Mouse (Mus musculus): ENCODE data around the gene Cmtm4. TPM values are rescaled to one million over a fixed set of nuclear protein-coding genes. Genes with fewer than 3 reads are reported as not detected.

Cmtm4 gene
- polyA plus RNA-seq, 1 experiment: 4.8 TPM

GRCm38 (mm10) chr8:104341106-104341561 lies 54.5 kb downstream of the Cmtm4 start:
- H3K27me3 ChIP-seq (ENCODE audit: control insufficient read depth, insufficient read depth, low read length): no peaks in the 10 kb centered on the region
- peak overlapping the region; percentile 64 for H3K27ac ChIP-seq (ENCODE audit: insufficient read depth, low read length)
- no peaks in the 10 kb centered on the region for H3K4me1 ChIP-seq (ENCODE audit: control insufficient read depth, insufficient read depth, insufficient read length)
- WGBS: 7% methylated on average over 24 of the region's 24 CpGs
- TF ChIP-seq POLR2A (IDR thresholded peaks at IDR 0.05; ENCODE audit: low read depth, low read length): no peak
- no peak for TF ChIP-seq CTCF (IDR thresholded peaks at IDR 0.05; ENCODE audit: extremely low read depth, insufficient read depth, insufficient read length, insufficient replicate concordance)
- no peaks in the 10 kb centered on the region for H3K36me3 ChIP-seq (ENCODE audit: control insufficient read depth, insufficient read depth, low read length)
- DNase-seq (ENCODE audit: low read depth in 1 of 2, low spot score in 2 of 2): no peak
- peak overlapping the region; percentile 74 for H3K4me3 ChIP-seq (ENCODE audit: extremely low read depth, insufficient read depth, insufficient read length)

GRCm38 (mm10) chr8:104340233-104341105 lies 55.1 kb downstream of the Cmtm4 start:
- no peaks in the 10 kb centered on the region for H3K27me3 ChIP-seq (ENCODE audit: control insufficient read depth, insufficient read depth, low read length)
- no peaks in the 10 kb centered on the region for H3K36me3 ChIP-seq (ENCODE audit: control insufficient read depth, insufficient read depth, low read length)
- DNase-seq (ENCODE audit: low read depth in 1 of 2, low spot score in 2 of 2): peak; percentile 52 to 75
- H3K27ac ChIP-seq (ENCODE audit: insufficient read depth, low read length): peak overlapping the region; percentile 64
- peak overlapping the region; percentile 74 for H3K4me3 ChIP-seq (ENCODE audit: extremely low read depth, insufficient read depth, insufficient read length)
- 1% methylated on average over 50 of the region's 54 CpGs for WGBS
- TF ChIP-seq POLR2A (IDR thresholded peaks at IDR 0.05; ENCODE audit: low read depth, low read length) (no peak; the same call in 1 of the 2 replicates), CTCF (IDR thresholded peaks at IDR 0.05; ENCODE audit: extremely low read depth, insufficient read depth, insufficient read length, insufficient replicate concordance) (peak; percentile 34; the same call in 1 of the 2 replicates)
- H3K4me1 ChIP-seq (ENCODE audit: control insufficient read depth, insufficient read depth, insufficient read length): no peaks in the 10 kb centered on the region

GRCm38 (mm10) chr8:104339983-104340232 lies 55.7 kb downstream of the Cmtm4 start:
- WGBS: 4% methylated on average over 6 of the region's 6 CpGs
- Histone ChIP-seq H3K27me3 (ENCODE audit: control insufficient read depth, insufficient read depth, low read length) (no peaks in the 10 kb centered on the region), H3K4me1 (ENCODE audit: control insufficient read depth, insufficient read depth, insufficient read length) (no peaks in the 10 kb centered on the region), H3K36me3 (ENCODE audit: control insufficient read depth, insufficient read depth, low read length) (no peaks in the 10 kb centered on the region), H3K4me3 (ENCODE audit: extremely low read depth, insufficient read depth, insufficient read length) (peak overlapping the region; percentile 74; the same call in 1 of the 2 replicates), H3K27ac (ENCODE audit: insufficient read depth, low read length) (peak overlapping the region; percentile 54; the same call in 1 of the 2 replicates)
- DNase-seq (ENCODE audit: low read depth in 1 of 2, low spot score in 2 of 2): no peak
- no peak for TF ChIP-seq POLR2A (IDR thresholded peaks at IDR 0.05; ENCODE audit: low read depth, low read length)
- no peak for TF ChIP-seq CTCF (IDR thresholded peaks at IDR 0.05; ENCODE audit: extremely low read depth, insufficient read depth, insufficient read length, insufficient replicate concordance)

GRCm38 (mm10) chr8:104339229-104339982 lies 56.2 kb downstream of the Cmtm4 start, which contains the start of gene Cmtm3:
Gene Cmtm3, plus strand, starts transcription at chr8:104339410.
- Histone ChIP-seq H3K4me1 (ENCODE audit: control insufficient read depth, insufficient read depth, insufficient read length) (no peaks in the 10 kb centered on the region), H3K27ac (ENCODE audit: insufficient read depth, low read length) (peak within 1 kb of the TSS; percentile 58), H3K27me3 (ENCODE audit: control insufficient read depth, insufficient read depth, low read length) (no peaks in the 10 kb centered on the region), H3K36me3 (ENCODE audit: control insufficient read depth, insufficient read depth, low read length) (no peaks in the 10 kb centered on the region), H3K4me3 (ENCODE audit: extremely low read depth, insufficient read depth, insufficient read length) (peak within 1 kb of the TSS; percentile 74)
- WGBS: 39% methylated on average over 17 of the region's 18 CpGs
- no peak for DNase-seq (ENCODE audit: low read depth in 1 of 2, low spot score in 2 of 2)
- no peak for TF ChIP-seq POLR2A (IDR thresholded peaks at IDR 0.05; ENCODE audit: low read depth, low read length)
- TF ChIP-seq CTCF (IDR thresholded peaks at IDR 0.05; ENCODE audit: extremely low read depth, insufficient read depth, insufficient read length, insufficient replicate concordance): no peak

GRCm38 (mm10) chr8:104337890-104338289 lies 57.7 kb downstream of the Cmtm4 start:
- H3K36me3 ChIP-seq (ENCODE audit: control insufficient read depth, insufficient read depth, low read length): no peaks in the 10 kb centered on the region
- no peaks in the 10 kb centered on the region for H3K27me3 ChIP-seq (ENCODE audit: control insufficient read depth, insufficient read depth, low read length)
- H3K4me1 ChIP-seq (ENCODE audit: control insufficient read depth, insufficient read depth, insufficient read length): no peaks in the 10 kb centered on the region
- DNase-seq (ENCODE audit: low read depth in 1 of 2, low spot score in 2 of 2): no peak
- H3K27ac ChIP-seq (ENCODE audit: insufficient read depth, low read length): no peak overlapping the region
- TF ChIP-seq CTCF (IDR thresholded peaks at IDR 0.05; ENCODE audit: extremely low read depth, insufficient read depth, insufficient read length, insufficient replicate concordance) (no peak), POLR2A (IDR thresholded peaks at IDR 0.05; ENCODE audit: low read depth, low read length) (no peak)
- H3K4me3 ChIP-seq (ENCODE audit: extremely low read depth, insufficient read depth, insufficient read length): no peak overlapping the region
- 57% methylated on average over 3 of the region's 3 CpGs for WGBS

- TF ChIP-seq CTCF (IDR thresholded peaks at IDR 0.05; ENCODE audit: extremely low read depth, insufficient read depth, insufficient read length, insufficient replicate concordance) (no peak), POLR2A (IDR thresholded peaks at IDR 0.05; ENCODE audit: low read depth, low read length) (no peak)
- no peak overlapping the region for H3K27ac ChIP-seq (ENCODE audit: insufficient read depth, low read length)
- H3K36me3 ChIP-seq (ENCODE audit: control insufficient read depth, insufficient read depth, low read length): no peaks in the 10 kb centered on the region
- no peaks in the 10 kb centered on the region for H3K4me1 ChIP-seq (ENCODE audit: control insufficient read depth, insufficient read depth, insufficient read length)
- no peak for DNase-seq (ENCODE audit: low read depth in 1 of 2, low spot score in 2 of 2)
- no peak overlapping the region for H3K4me3 ChIP-seq (ENCODE audit: extremely low read depth, insufficient read depth, insufficient read length)
- WGBS: 88% methylated on average over 1 of the region's 1 CpGs
- no peaks in the 10 kb centered on the region for H3K27me3 ChIP-seq (ENCODE audit: control insufficient read depth, insufficient read depth, low read length)
Measured at GRCm38 (mm10) chr8:104336806-104337205, 58.8 kb downstream of the Cmtm4 start.
